Mouse (Mus musculus) hindbrain, embryonic 15.5 days (tissue): ENCODE data around the gene Erbb2. TPM values are rescaled to one million over a fixed set of nuclear protein-coding genes. Genes with fewer than 3 reads are reported as not detected.
A peak's percentile ranks its signal among the peaks of the same experiment; 100 is the strongest.

Experiments used
- ATAC-seq: fragments of 200-750 bp; cut with Nextera tagmentation; 2 replicates; pipeline ENCODE4 v1.8.0; 2017; ENCODE audit warnings: low read depth, moderate number of reproducible peaks, moderate TSS enrichment; ENCODE audit not compliant: low FRiP score
- H3K27ac ChIP-seq: fragments of 300-500 bp; sonication (generic); replicated peaks from 2 replicates; pipeline ENCODE4 v1.5.1; 2015; ENCODE audit warnings: mild to moderate bottlenecking, inconsistent platforms
- H3K27me3 ChIP-seq: fragments of 300-500 bp; sonication (generic); 2 replicates; pipeline ENCODE4 v1.6.1; 2015; ENCODE audit warnings: control low read depth, inconsistent platforms
- H3K36me3 ChIP-seq: fragments of 300-500 bp; sonication (generic); 2 replicates; pipeline ENCODE4 v1.6.1; 2015; ENCODE audit warnings: control low read depth, inconsistent platforms
- H3K4me1 ChIP-seq: fragments of 300-500 bp; sonication (generic); replicated peaks from 2 replicates; pipeline ENCODE4 v1.6.1; 2015; ENCODE audit warnings: control low read depth, inconsistent platforms
- H3K4me2 ChIP-seq: fragments of 300-500 bp; sonication (generic); 2 replicates; pipeline ENCODE4 v1.6.1; 2015; ENCODE audit warnings: moderate library complexity, mild to moderate bottlenecking, inconsistent platforms
- H3K4me3 ChIP-seq: fragments of 300-500 bp; sonication (generic); 2 replicates; pipeline ENCODE4 v1.5.1; 2015; ENCODE audit warnings: mild to moderate bottlenecking, inconsistent platforms
- H3K9ac ChIP-seq: fragments of 300-500 bp; sonication (generic); 2 replicates; pipeline ENCODE4 v1.6.1; 2015; ENCODE audit warnings: inconsistent platforms
- H3K9me3 ChIP-seq: fragments of 300-500 bp; sonication (generic); 2 replicates; pipeline ENCODE4 v1.6.1; 2016; ENCODE audit warnings: control low read depth, inconsistent platforms
- WGBS: fragments of 180-500 bp; shearing (Covaris S2); methylation state at CpG from one replicate; pipeline ENCODE4 v1.1.7; 2015; 5-methylcytosine and 5-hydroxymethylcytosine counted together
- polyA plus RNA-seq: library from polyadenylated mRNA; unstranded; fragments of >200 nt; fragmentation: Nextera tagmentation; extraction: Ambion mirVana; gene quantifications from 2 replicates; pipeline ENCODE4 v1.2.1, GENCODE M21; 2015

The Erbb2 gene
- polyA plus RNA-seq, 1 experiment from 2014 or later: 9.0 TPM

DNA sequence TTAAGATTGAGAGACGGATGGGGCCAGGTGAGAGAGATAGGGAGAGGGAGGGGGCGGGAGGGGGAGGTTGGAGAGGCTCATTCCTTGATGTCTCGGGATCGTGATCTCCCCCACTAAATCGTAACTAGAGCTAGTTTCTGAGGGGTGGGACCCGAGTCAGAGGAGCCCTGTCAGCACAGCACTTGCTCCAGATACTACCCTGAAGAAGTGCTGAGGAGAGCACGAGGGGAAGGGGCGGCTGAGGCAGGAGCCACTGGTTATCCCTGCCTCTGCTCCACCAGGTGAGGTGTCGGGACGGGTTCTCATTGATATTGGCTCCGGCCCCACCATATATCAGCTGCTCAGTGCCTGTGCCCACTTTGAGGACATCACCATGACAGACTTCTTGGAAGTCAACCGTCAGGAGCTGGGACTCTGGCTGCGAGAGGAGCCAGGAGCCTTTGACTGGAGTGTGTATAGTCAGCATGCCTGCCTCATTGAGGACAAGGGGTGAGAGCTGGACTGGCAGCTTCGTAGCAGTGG, 25.2 kb upstream of the Erbb2 start:
- no peak overlapping the region for H3K4me3 ChIP-seq
- no peak for ATAC-seq
- H3K4me1 ChIP-seq: 0 out of 2 replicates have a peak, but pooled peaks cover 3% of the 10 kb centered on the region
- no peak overlapping the region for H3K9ac ChIP-seq
- peak overlapping the region; percentile 33; the same call in 1 of the 2 replicates for H3K4me2 ChIP-seq
- H3K9me3 ChIP-seq: no peaks in the 10 kb centered on the region
- H3K27me3 ChIP-seq: peaks cover 34% of the 10 kb centered on the region
- H3K36me3 ChIP-seq: no peaks in the 10 kb centered on the region
- 61% methylated on average over 14 of the region's 14 CpGs for WGBS
- no peak overlapping the region for H3K27ac ChIP-seq

DNA sequence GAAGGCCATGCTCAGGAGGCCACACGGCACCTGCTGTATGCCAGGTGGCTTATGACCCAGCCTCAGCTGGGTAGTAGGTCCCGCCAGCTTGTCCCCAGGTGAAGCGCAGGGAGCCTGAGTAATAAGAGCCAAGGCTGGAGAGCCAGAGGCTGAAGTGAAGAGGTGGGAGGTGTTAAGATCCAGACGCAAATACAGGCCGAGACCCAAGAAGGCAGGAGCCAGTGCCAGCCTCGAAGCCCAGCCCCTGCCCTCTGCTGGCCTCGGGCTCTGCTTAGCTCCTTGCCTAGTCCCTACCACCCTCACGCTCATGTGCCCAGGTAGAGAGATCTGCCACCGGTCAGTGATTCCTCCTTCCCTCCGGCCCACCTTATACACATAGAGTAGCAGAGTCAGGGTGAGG, 24.0 kb upstream of the Erbb2 start:
- H3K4me2 ChIP-seq: no peak overlapping the region
- peaks cover 4% of the 10 kb centered on the region; the same call in 1 of the 2 replicates for H3K4me1 ChIP-seq
- WGBS: 76% methylated on average over 10 of the region's 10 CpGs
- ATAC-seq: no peak
- no peaks in the 10 kb centered on the region for H3K36me3 ChIP-seq
- no peak overlapping the region for H3K27ac ChIP-seq
- H3K9ac ChIP-seq: no peak overlapping the region
- H3K9me3 ChIP-seq: no peaks in the 10 kb centered on the region
- H3K27me3 ChIP-seq: peaks cover 34% of the 10 kb centered on the region
- no peak overlapping the region for H3K4me3 ChIP-seq

- Histone ChIP-seq H3K4me1 (peaks cover 8% of the 10 kb centered on the region), H3K4me2 (no peak overlapping the region), H3K27ac (no peak overlapping the region), H3K27me3 (peaks cover 34% of the 10 kb centered on the region), H3K9ac (no peak overlapping the region), H3K9me3 (no peaks in the 10 kb centered on the region), H3K4me3 (no peak overlapping the region), H3K36me3 (no peaks in the 10 kb centered on the region)
- 23% methylated on average over 9 of the region's 9 CpGs for WGBS
- ATAC-seq: no peak
Measured at GRCm38 (mm10) chr11:98389221-98389780, 23.0 kb upstream of the Erbb2 start.

DNA sequence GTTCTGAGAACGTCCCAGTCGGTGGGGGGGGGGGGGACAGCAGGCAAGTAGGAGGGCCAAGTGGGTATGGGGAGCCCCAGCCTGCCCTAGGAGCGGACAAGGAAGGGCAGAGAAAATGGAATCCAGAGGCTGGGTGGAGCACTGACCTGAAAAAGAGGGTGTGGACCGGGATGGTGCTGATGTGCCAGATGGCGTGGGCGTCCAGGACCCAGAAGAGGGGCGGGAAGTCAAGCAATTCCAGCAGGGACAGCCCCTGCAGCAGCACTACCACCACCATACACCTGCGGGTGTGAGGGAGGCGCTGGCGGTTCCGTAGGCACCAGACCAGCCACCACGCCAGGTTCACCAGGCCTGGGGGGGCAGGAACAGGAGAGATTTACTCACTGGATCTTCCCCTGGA, 22.1 kb upstream of the Erbb2 start:
- Histone ChIP-seq H3K36me3 (no peaks in the 10 kb centered on the region), H3K4me1 (peaks cover 8% of the 10 kb centered on the region), H3K9me3 (no peaks in the 10 kb centered on the region), H3K9ac (no peak overlapping the region), H3K27ac (no peak overlapping the region), H3K4me2 (no peak overlapping the region), H3K27me3 (peaks cover 34% of the 10 kb centered on the region), H3K4me3 (no peak overlapping the region)
- 73% methylated on average over 12 of the region's 12 CpGs for WGBS
- ATAC-seq: no peak

DNA sequence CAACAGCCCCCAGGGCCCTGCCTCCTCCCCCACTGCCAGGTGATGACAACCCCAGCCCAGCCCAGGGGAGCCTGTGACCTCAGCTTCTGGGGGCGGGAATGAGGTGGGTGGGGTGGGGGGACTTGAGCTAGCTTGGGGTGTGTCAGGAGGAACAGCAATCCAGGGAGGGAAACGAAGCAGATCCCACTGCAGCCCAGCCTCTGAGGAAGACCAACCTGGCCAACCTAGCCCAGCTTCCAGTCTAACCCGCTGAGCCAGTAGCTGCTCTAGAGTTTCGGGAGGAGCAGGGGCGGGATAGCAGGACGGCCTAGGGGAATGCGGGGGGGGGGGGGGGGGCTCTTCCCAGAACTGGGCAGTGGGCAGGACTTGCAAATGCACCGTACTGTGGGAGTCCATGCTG, 20.2 kb upstream of the Erbb2 start:
- Histone ChIP-seq H3K9me3 (no peaks in the 10 kb centered on the region), H3K27me3 (peaks cover 27% of the 10 kb centered on the region), H3K4me1 (peaks cover 5% of the 10 kb centered on the region), H3K4me2 (no peak overlapping the region), H3K4me3 (no peak overlapping the region), H3K9ac (no peak overlapping the region), H3K27ac (no peak overlapping the region), H3K36me3 (no peaks in the 10 kb centered on the region)
- ATAC-seq: no peak
- WGBS: 20% methylated on average over 7 of the region's 8 CpGs

- H3K4me3 ChIP-seq: no peak overlapping the region
Measured at GRCm38 (mm10) chr11:98392645-98393044, 19.6 kb upstream of the Erbb2 start.

DNA sequence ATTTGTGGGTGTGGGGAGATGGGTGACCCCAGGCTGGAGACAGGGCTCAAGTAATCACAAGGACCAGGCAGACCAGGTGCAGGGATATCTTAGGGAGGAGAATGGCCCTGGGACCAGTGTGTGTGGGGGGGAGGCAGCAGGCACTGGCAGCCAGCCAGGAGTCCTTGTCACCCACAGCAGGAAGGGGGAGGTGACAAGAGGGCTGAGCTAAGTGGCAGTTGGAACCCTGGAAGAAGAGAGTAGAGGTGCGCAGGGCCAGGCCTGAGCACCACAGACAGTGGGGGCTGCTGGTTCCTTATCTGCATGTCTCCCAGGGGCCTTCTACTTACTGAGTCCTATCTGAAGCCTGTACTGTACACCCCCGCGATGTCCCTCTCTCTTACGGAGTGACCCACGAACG, 19.0 kb upstream of the Erbb2 start:
- H3K36me3 ChIP-seq: no peaks in the 10 kb centered on the region
- H3K27ac ChIP-seq: no peak overlapping the region
- no peak overlapping the region for H3K4me2 ChIP-seq
- H3K9me3 ChIP-seq: no peaks in the 10 kb centered on the region
- peaks cover 5% of the 10 kb centered on the region for H3K4me1 ChIP-seq
- peaks cover 16% of the 10 kb centered on the region for H3K27me3 ChIP-seq
- no peak overlapping the region for H3K4me3 ChIP-seq
- ATAC-seq: no peak
- no peak overlapping the region for H3K9ac ChIP-seq
- WGBS: 72% methylated on average over 6 of the region's 6 CpGs

More at GRCm38 (mm10) chr11:98392645-98393044, 19.6 kb upstream of the Erbb2 start:
- peaks cover 21% of the 10 kb centered on the region for H3K27me3 ChIP-seq
- peaks cover 5% of the 10 kb centered on the region for H3K4me1 ChIP-seq
- no peak overlapping the region for H3K9ac ChIP-seq
- no peak overlapping the region for H3K4me2 ChIP-seq
- no peak overlapping the region for H3K27ac ChIP-seq
- 58% methylated on average over 4 of the region's 4 CpGs for WGBS
- no peak for ATAC-seq
- H3K9me3 ChIP-seq: no peaks in the 10 kb centered on the region
- H3K36me3 ChIP-seq: no peaks in the 10 kb centered on the region

- H3K27ac ChIP-seq: no peak overlapping the region
- H3K9ac ChIP-seq: no peak overlapping the region
- no peak overlapping the region for H3K4me3 ChIP-seq
- H3K4me2 ChIP-seq: no peak overlapping the region
- no peaks in the 10 kb centered on the region for H3K36me3 ChIP-seq
- 52% methylated on average over 6 of the region's 6 CpGs for WGBS
- no peaks in the 10 kb centered on the region for H3K9me3 ChIP-seq
- peaks cover 6% of the 10 kb centered on the region; the same call in 1 of the 2 replicates for H3K27me3 ChIP-seq
- peaks cover 5% of the 10 kb centered on the region for H3K4me1 ChIP-seq
- ATAC-seq: no peak
Measured at GRCm38 (mm10) chr11:98394301-98394700, 18.0 kb upstream of the Erbb2 start.

DNA sequence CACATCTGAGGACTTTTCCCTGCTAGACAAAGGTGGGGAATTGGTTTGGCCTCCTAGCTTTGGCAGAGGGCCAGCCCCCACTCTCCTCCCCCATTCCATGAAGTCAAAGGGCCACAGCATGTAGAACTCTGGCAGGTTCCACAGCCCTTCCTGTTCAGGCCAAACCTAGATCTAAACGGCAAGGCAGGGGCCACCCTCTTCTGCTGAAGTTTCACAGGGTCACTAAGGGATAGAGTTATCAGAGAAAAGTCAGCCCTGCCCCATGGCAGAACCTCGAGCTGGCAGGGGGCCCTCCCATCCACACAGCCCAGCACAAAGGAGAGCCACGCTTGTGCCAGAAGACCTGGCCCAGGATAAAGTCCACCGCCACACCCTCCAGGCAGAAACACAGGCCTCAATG, 17.2 kb upstream of the Erbb2 start:
- ATAC-seq: no peak

GRCm38 (mm10) chr11:98397946-98398345, 14.3 kb upstream of the Erbb2 start:
- Histone ChIP-seq H3K27me3 (no peaks in the 10 kb centered on the region), H3K27ac (no peak overlapping the region), H3K4me1 (peaks cover 17% of the 10 kb centered on the region), H3K9me3 (no peaks in the 10 kb centered on the region), H3K36me3 (no peaks in the 10 kb centered on the region), H3K4me2 (no peak overlapping the region), H3K9ac (no peak overlapping the region), H3K4me3 (no peak overlapping the region)
- 94% methylated on average over 7 of the region's 7 CpGs for WGBS
- ATAC-seq: no peak

More for the DNA sequence above, 17.2 kb upstream of the Erbb2 start:
- 59% methylated on average over 4 of the region's 4 CpGs for WGBS
- Histone ChIP-seq H3K36me3 (no peaks in the 10 kb centered on the region), H3K9me3 (no peaks in the 10 kb centered on the region), H3K9ac (no peak overlapping the region), H3K4me2 (no peak overlapping the region), H3K27ac (no peak overlapping the region), H3K27me3 (peaks cover 3% of the 10 kb centered on the region; the same call in 1 of the 2 replicates), H3K4me1 (peaks cover 11% of the 10 kb centered on the region), H3K4me3 (no peak overlapping the region)

DNA sequence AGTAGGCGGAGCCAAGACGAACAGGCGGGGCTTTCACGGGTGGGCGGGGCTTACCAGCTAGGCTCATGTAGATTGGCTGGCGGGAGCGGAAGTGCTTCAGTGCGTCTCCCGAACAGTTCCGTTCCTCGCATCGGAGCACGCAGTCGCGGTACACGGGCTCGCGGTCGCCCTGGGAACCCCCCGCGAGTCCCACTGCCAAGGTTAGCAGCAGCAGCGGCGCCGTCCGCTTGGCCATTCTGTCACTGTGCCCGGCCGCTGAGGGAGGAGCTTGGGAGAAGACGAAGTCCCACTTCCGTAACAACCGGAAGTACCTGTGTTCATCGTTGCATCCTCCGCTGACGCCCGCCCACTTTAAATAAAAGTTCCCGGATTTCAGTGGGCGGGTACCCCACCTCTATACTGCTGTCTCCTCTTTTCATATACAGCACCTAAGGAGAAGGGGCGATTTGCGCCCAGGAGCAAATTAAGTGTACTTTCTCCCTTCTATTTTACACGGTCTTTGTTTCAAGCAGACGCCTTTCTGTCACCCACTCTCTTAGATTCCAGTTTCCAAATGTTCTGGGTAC, 12.0 kb upstream of the Erbb2 start, which contains the start of gene Pgap3:
Gene Pgap3 (minus strand): TSS at position 330 of the 566 bp plus-strand sequence.
- Histone ChIP-seq H3K36me3 (no peaks in the 10 kb centered on the region), H3K9ac (peak within 1 kb of the TSS; percentile 66), H3K4me1 (peaks cover 12% of the 10 kb centered on the region), H3K9me3 (no peaks in the 10 kb centered on the region), H3K27me3 (no peaks in the 10 kb centered on the region), H3K4me2 (peak within 1 kb of the TSS; percentile 69), H3K27ac (peak within 1 kb of the TSS; percentile 95), H3K4me3 (peak within 1 kb of the TSS; percentile 66)
- 0% methylated on average over 40 of the region's 40 CpGs for WGBS
- ATAC-seq: peak; percentile 97

DNA sequence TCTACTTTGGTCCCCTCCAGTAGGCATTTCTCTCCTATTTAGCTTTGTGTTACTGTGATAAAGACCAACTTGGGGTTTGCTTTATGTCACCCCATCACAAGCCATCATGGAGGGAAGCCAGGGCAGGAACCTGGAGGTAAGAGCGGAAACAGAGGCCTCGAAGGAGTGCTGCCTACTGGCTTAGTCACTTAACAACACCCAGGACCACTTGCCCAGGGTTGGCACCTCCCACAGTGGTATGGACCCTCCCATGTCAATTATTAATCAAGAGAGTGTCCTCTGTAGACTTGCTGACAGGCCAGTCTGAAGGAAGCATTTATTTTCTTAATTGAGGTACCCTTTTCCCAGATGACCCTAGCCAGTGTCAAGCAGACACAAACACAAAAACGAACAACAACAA, 11.5 kb upstream of the Erbb2 start:
- Histone ChIP-seq H3K36me3 (no peaks in the 10 kb centered on the region), H3K27ac (peak overlapping the region; percentile 95), H3K9ac (peak overlapping the region; percentile 66), H3K4me1 (peaks cover 12% of the 10 kb centered on the region), H3K9me3 (no peaks in the 10 kb centered on the region), H3K4me3 (peak overlapping the region; percentile 66), H3K4me2 (peak overlapping the region; percentile 69), H3K27me3 (no peaks in the 10 kb centered on the region)
- 60% methylated on average over 3 of the region's 3 CpGs for WGBS
- ATAC-seq: no peak
